Mouse (Mus musculus) hindbrain, embryonic 14.5 days (tissue): ENCODE data around the gene Pcp4. TPM values are rescaled to one million over a fixed set of nuclear protein-coding genes. Genes with fewer than 3 reads are reported as not detected.

Experiments used
- ATAC-seq: fragments of 200-750 bp; cut with Nextera tagmentation; 2 replicates; pipeline ENCODE4 v1.8.0; 2017; ENCODE audit warnings: moderate number of reproducible peaks, mild to moderate bottlenecking, moderate TSS enrichment, moderate library complexity; ENCODE audit not compliant: low FRiP score
- DNase-seq: peaks from one replicate; pipeline ENCODE4 v3.0.0-alpha.2; 2015; ENCODE audit warnings: low spot score
- H3K27ac ChIP-seq: fragments of 300-500 bp; sonication (generic); 2 replicates; pipeline ENCODE4 v1.5.1; 2014; ENCODE audit warnings: mild to moderate bottlenecking, moderate library complexity
- H3K27me3 ChIP-seq: fragments of 300-500 bp; sonication (generic); 2 replicates; pipeline ENCODE4 v1.6.1; 2014; ENCODE audit warnings: mild to moderate bottlenecking, low read length, mixed read lengths; ENCODE audit not compliant: control insufficient read depth, insufficient read depth
- H3K36me3 ChIP-seq: fragments of 300-500 bp; sonication (generic); replicated peaks from 2 replicates; pipeline ENCODE4 v1.6.1; 2014; ENCODE audit not compliant: control insufficient read depth, insufficient read depth
- H3K4me1 ChIP-seq: fragments of 300-500 bp; sonication (generic); replicated peaks from 2 replicates; pipeline ENCODE4 v1.6.1; 2014; ENCODE audit warnings: antibody characterized with exemption, low read length, mixed read lengths; ENCODE audit not compliant: control insufficient read depth, insufficient read depth
- H3K4me2 ChIP-seq: fragments of 300-500 bp; sonication (generic); replicated peaks from 2 replicates; pipeline ENCODE4 v1.6.1; 2014; ENCODE audit warnings: mild to moderate bottlenecking, moderate library complexity
- H3K4me3 ChIP-seq: fragments of 300-500 bp; sonication (generic); replicated peaks from 2 replicates; pipeline ENCODE4 v1.5.1; 2014; ENCODE audit warnings: mild to moderate bottlenecking, low read length
- H3K9ac ChIP-seq: fragments of 300-500 bp; sonication (generic); 2 replicates; pipeline ENCODE4 v1.6.1; 2014
- H3K9me3 ChIP-seq: fragments of 300-500 bp; sonication (generic); 2 replicates; pipeline ENCODE4 v1.6.1; 2016; ENCODE audit warnings: low read length; ENCODE audit not compliant: control insufficient read depth
- WGBS: fragments of 180-500 bp; shearing (Covaris S2); extraction: QIAGEN DNeasy Blood & Tissue Kit; methylation state at CpG from one replicate; pipeline ENCODE4 v1.1.7; 2014; 5-methylcytosine and 5-hydroxymethylcytosine counted together
- polyA plus RNA-seq: library from polyadenylated mRNA; unstranded; fragments of >200 nt; fragmentation: Nextera tagmentation; extraction: Ambion mirVana; gene quantifications from 2 replicates; pipeline ENCODE4 v1.2.1, GENCODE M21; 2014

Pcp4 gene
- polyA plus RNA-seq, 1 experiment from 2014 or later: 347 TPM

GRCm38 (mm10) chr16:96472361-96472760, 5.0 kb downstream of the Pcp4 start:
- H3K4me2 ChIP-seq: peak overlapping the region; percentile 2
- 0 out of 2 replicates have a peak overlapping the region, but pooled peaks have one; percentile 2 for H3K9ac ChIP-seq
- H3K36me3 ChIP-seq: no peaks in the 10 kb centered on the region
- H3K27me3 ChIP-seq: no peaks in the 10 kb centered on the region
- no peaks in the 10 kb centered on the region for H3K9me3 ChIP-seq
- no peak for ATAC-seq
- 38% methylated on average over 5 of the region's 5 CpGs for WGBS
- no peak overlapping the region for H3K4me3 ChIP-seq
- DNase-seq: no peak
- H3K27ac ChIP-seq: 0 out of 2 replicates have a peak overlapping the region, but pooled peaks have one; percentile 0
- H3K4me1 ChIP-seq: peaks cover 28% of the 10 kb centered on the region

GRCm38 (mm10) chr16:96472816-96473215, 5.4 kb downstream of the Pcp4 start:
- Histone ChIP-seq H3K9me3 (no peaks in the 10 kb centered on the region), H3K4me2 (peak overlapping the region; percentile 21), H3K27me3 (no peaks in the 10 kb centered on the region), H3K27ac (0 out of 2 replicates have a peak overlapping the region, but pooled peaks have one; percentile 0), H3K4me3 (no peak overlapping the region), H3K4me1 (peaks cover 28% of the 10 kb centered on the region), H3K9ac (0 out of 2 replicates have a peak overlapping the region, but pooled peaks have one; percentile 2), H3K36me3 (no peaks in the 10 kb centered on the region)
- no peak for ATAC-seq
- no peak for DNase-seq
- 51% methylated on average over 7 of the region's 7 CpGs for WGBS

- Histone ChIP-seq H3K9ac (no peak overlapping the region), H3K36me3 (no peaks in the 10 kb centered on the region), H3K27me3 (no peaks in the 10 kb centered on the region), H3K4me2 (no peak overlapping the region), H3K4me1 (peaks cover 21% of the 10 kb centered on the region), H3K9me3 (0 out of 2 replicates have a peak, but pooled peaks cover 4% of the 10 kb centered on the region), H3K27ac (no peak overlapping the region), H3K4me3 (no peak overlapping the region)
- 65% methylated on average over 3 of the region's 3 CpGs for WGBS
- ATAC-seq (no peak), DNase-seq (no peak)
Measured at GRCm38 (mm10) chr16:96474185-96474584, 6.8 kb downstream of the Pcp4 start.

- Histone ChIP-seq H3K27me3 (no peaks in the 10 kb centered on the region), H3K4me3 (no peak overlapping the region), H3K4me1 (no peaks in the 10 kb centered on the region), H3K9ac (no peak overlapping the region), H3K4me2 (no peak overlapping the region), H3K36me3 (no peaks in the 10 kb centered on the region), H3K27ac (no peak overlapping the region), H3K9me3 (0 out of 2 replicates have a peak, but pooled peaks cover 4% of the 10 kb centered on the region)
- ATAC-seq (no peak), DNase-seq (no peak)
- 87% methylated on average over 4 of the region's 4 CpGs for WGBS
Measured at GRCm38 (mm10) chr16:96481791-96482190, 14.4 kb downstream of the Pcp4 start.

- H3K36me3 ChIP-seq: no peaks in the 10 kb centered on the region
- DNase-seq: no peak
- H3K27ac ChIP-seq: no peak overlapping the region
- H3K9me3 ChIP-seq: no peaks in the 10 kb centered on the region
- H3K4me2 ChIP-seq: no peak overlapping the region
- no peaks in the 10 kb centered on the region for H3K27me3 ChIP-seq
- 74% methylated on average over 11 of the region's 11 CpGs for WGBS
- H3K4me1 ChIP-seq: no peaks in the 10 kb centered on the region
- ATAC-seq: no peak
- H3K4me3 ChIP-seq: no peak overlapping the region
- no peak overlapping the region for H3K9ac ChIP-seq
Measured at GRCm38 (mm10) chr16:96487007-96487684, 19.7 kb downstream of the Pcp4 start.

GRCm38 (mm10) chr16:96488038-96488437, 20.6 kb downstream of the Pcp4 start:
- no peak for ATAC-seq
- Histone ChIP-seq H3K36me3 (no peaks in the 10 kb centered on the region), H3K4me1 (no peaks in the 10 kb centered on the region), H3K27me3 (no peaks in the 10 kb centered on the region), H3K9me3 (no peaks in the 10 kb centered on the region), H3K9ac (no peak overlapping the region), H3K27ac (no peak overlapping the region), H3K4me2 (no peak overlapping the region), H3K4me3 (no peak overlapping the region)
- 72% methylated on average over 5 of the region's 5 CpGs for WGBS
- DNase-seq: no peak

GRCm38 (mm10) chr16:96491530-96491929, 24.1 kb downstream of the Pcp4 start:
- no peaks in the 10 kb centered on the region for H3K9me3 ChIP-seq
- H3K4me2 ChIP-seq: no peak overlapping the region
- H3K9ac ChIP-seq: no peak overlapping the region
- no peaks in the 10 kb centered on the region for H3K4me1 ChIP-seq
- H3K36me3 ChIP-seq: no peaks in the 10 kb centered on the region
- DNase-seq: no peak
- 62% methylated on average over 3 of the region's 3 CpGs for WGBS
- no peak overlapping the region for H3K27ac ChIP-seq
- no peak overlapping the region for H3K4me3 ChIP-seq
- no peak for ATAC-seq
- no peaks in the 10 kb centered on the region for H3K27me3 ChIP-seq

GRCm38 (mm10) chr16:96494079-96494478, 26.7 kb downstream of the Pcp4 start:
- Histone ChIP-seq H3K4me1 (peaks cover 13% of the 10 kb centered on the region; the same call in 1 of the 2 replicates), H3K27ac (no peak overlapping the region), H3K4me2 (no peak overlapping the region), H3K36me3 (no peaks in the 10 kb centered on the region), H3K27me3 (no peaks in the 10 kb centered on the region), H3K9ac (no peak overlapping the region), H3K9me3 (no peaks in the 10 kb centered on the region), H3K4me3 (no peak overlapping the region)
- ATAC-seq (no peak), DNase-seq (no peak)
- 82% methylated on average over 6 of the region's 6 CpGs for WGBS

- H3K4me3 ChIP-seq: no peak overlapping the region
- H3K27me3 ChIP-seq: no peaks in the 10 kb centered on the region
- ATAC-seq (no peak), DNase-seq (no peak)
- H3K36me3 ChIP-seq: no peaks in the 10 kb centered on the region
- 58% methylated on average over 7 of the region's 7 CpGs for WGBS
- no peak overlapping the region for H3K9ac ChIP-seq
- no peak overlapping the region for H3K4me2 ChIP-seq
- H3K9me3 ChIP-seq: no peaks in the 10 kb centered on the region
- 0 out of 2 replicates have a peak overlapping the region, but pooled peaks have one; percentile 32 for H3K27ac ChIP-seq
- peaks cover 19% of the 10 kb centered on the region; the same call in 1 of the 2 replicates for H3K4me1 ChIP-seq
Measured at GRCm38 (mm10) chr16:96498951-96499350, 31.5 kb downstream of the Pcp4 start.
